Mouse (Mus musculus): ENCODE measurements around the gene Fadd. TPM values are rescaled to one million over a fixed set of nuclear protein-coding genes. Genes with fewer than 3 reads are reported as not detected.

Gene Fadd
- polyA plus RNA-seq, 1 experiment from 2014 or later: 11.8 TPM

DNA sequence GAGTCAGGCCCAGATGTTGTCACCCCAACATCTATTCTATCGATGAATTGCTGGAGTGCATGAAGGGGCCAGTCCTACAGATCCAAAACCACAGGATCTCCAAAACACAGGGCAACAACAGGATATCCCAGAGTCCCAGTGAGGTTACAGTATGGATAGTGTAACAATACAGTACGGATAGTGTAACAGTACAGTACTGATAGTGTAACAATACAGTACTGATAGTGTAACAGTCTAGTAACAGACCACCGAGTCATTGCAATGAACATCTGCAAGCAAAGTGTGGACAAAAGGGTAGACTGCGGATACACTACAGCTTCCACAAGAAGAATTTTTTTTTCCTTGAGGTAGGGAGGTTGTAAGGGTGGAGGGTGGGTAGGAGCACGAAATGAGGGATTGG lies 40.9 kb downstream of the Fadd start:
- H3K27ac ChIP-seq: no peak overlapping the region
- WGBS: 75% methylated on average over 5 of the region's 5 CpGs
- DNase-seq (ENCODE audit: low spot score): no peak
- H3K36me3 ChIP-seq: peaks cover 7% of the 10 kb centered on the region
- H3K9me3 ChIP-seq: no peaks in the 10 kb centered on the region
- no peak overlapping the region for H3K4me3 ChIP-seq
- no peaks in the 10 kb centered on the region for H3K27me3 ChIP-seq (ENCODE audit: insufficient read depth, poor library complexity, severe bottlenecking)
- H3K4me1 ChIP-seq: peaks cover 38% of the 10 kb centered on the region

DNA sequence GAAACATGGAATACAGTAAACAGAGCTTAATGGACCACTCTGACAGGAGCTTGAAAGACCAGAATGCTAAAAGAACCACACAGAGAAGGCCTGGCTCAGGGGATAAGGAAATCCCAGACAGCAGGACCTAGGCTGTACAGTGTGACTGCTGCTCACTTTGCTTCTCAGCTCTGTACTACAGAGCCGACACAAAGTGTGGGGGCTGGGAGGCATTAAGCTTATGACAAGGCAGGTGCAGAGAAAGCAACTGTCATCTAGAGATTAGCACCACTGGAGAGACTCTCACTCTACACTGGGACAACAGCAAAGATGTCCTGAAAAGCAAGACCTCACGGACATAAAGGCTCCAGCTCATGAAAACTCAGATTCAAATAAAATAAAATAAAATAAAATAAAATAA lies 43.1 kb downstream of the Fadd start:
- WGBS: 53% methylated on average over 2 of the region's 2 CpGs
- Histone ChIP-seq H3K9me3 (no peaks in the 10 kb centered on the region), H3K4me1 (peaks cover 46% of the 10 kb centered on the region), H3K4me3 (no peak overlapping the region), H3K27me3 (ENCODE audit: insufficient read depth, poor library complexity, severe bottlenecking) (no peaks in the 10 kb centered on the region), H3K27ac (0 out of 2 replicates have a peak overlapping the region, but pooled peaks have one; percentile 8), H3K36me3 (no peaks in the 10 kb centered on the region)
- DNase-seq (ENCODE audit: low spot score): no peak

GRCm38 (mm10) chr7:144538030-144538644 lies 44.1 kb downstream of the Fadd start:
- WGBS: 94% methylated on average over 4 of the region's 4 CpGs
- no peak for DNase-seq (ENCODE audit: low spot score)
- Histone ChIP-seq H3K4me3 (no peak overlapping the region), H3K36me3 (no peaks in the 10 kb centered on the region), H3K9me3 (no peaks in the 10 kb centered on the region), H3K27me3 (ENCODE audit: insufficient read depth, poor library complexity, severe bottlenecking) (no peaks in the 10 kb centered on the region), H3K4me1 (peaks cover 46% of the 10 kb centered on the region), H3K27ac (no peak overlapping the region)

GRCm38 (mm10) chr7:144536367-144536766 lies 45.9 kb downstream of the Fadd start:
- Histone ChIP-seq H3K9me3 (no peaks in the 10 kb centered on the region), H3K4me3 (no peak overlapping the region), H3K36me3 (no peaks in the 10 kb centered on the region), H3K4me1 (peaks cover 57% of the 10 kb centered on the region), H3K27ac (no peak overlapping the region), H3K27me3 (ENCODE audit: insufficient read depth, poor library complexity, severe bottlenecking) (no peaks in the 10 kb centered on the region)
- WGBS: 83% methylated on average over 3 of the region's 3 CpGs
- no peak for DNase-seq (ENCODE audit: low spot score)

GRCm38 (mm10) chr7:144534773-144535172 lies 47.5 kb downstream of the Fadd start:
- H3K27me3 ChIP-seq (ENCODE audit: insufficient read depth, poor library complexity, severe bottlenecking): no peaks in the 10 kb centered on the region
- peaks cover 61% of the 10 kb centered on the region for H3K4me1 ChIP-seq
- no peaks in the 10 kb centered on the region for H3K36me3 ChIP-seq
- no peak overlapping the region for H3K4me3 ChIP-seq
- WGBS: 72% methylated on average over 3 of the region's 3 CpGs
- no peaks in the 10 kb centered on the region for H3K9me3 ChIP-seq
- DNase-seq (ENCODE audit: low spot score): no peak
- no peak overlapping the region for H3K27ac ChIP-seq

DNA sequence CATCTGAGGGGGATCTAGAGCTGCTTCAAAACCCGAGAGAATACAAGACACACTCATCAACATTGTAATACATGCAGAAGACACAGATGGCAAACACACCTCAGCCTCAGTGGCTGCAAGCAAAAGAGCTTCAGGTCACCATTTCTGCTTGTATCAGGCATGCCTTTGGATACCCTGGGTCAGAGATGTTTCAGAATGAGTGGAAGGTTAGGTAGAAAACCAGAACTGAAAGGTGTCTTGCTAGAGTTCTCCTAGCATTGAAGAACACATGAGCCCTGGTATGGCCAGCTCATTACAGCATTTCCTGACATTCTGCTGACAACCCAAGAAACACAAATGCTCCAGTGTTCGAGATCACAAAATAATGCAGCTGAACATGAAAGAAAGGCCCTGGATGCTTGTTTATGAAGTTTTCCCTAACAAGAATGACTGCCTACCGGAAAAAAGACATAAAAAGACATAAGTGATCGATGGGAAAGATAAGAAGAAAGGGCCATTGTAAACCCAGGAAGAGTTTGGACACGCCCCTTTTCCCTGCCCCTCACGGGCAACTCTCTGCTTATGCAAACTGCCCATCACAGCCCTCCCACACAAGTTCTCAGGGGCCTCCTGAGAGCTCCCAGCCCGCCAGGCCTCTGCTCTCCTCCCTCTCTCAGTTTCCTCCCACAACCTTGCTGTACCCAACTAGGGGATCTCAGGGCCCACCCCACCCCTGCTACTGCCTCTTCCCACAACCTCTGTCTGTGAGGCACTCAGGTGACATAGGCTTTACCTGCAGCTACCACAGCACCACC lies 50.5 kb downstream of the Fadd start:
- WGBS: 49% methylated on average over 7 of the region's 7 CpGs
- H3K27ac ChIP-seq: no peak overlapping the region
- H3K9me3 ChIP-seq: no peaks in the 10 kb centered on the region
- no peak overlapping the region for H3K4me3 ChIP-seq
- H3K36me3 ChIP-seq: no peaks in the 10 kb centered on the region
- peaks cover 55% of the 10 kb centered on the region for H3K4me1 ChIP-seq
- no peak for DNase-seq (ENCODE audit: low spot score)
- H3K27me3 ChIP-seq (ENCODE audit: insufficient read depth, poor library complexity, severe bottlenecking): no peaks in the 10 kb centered on the region

DNA sequence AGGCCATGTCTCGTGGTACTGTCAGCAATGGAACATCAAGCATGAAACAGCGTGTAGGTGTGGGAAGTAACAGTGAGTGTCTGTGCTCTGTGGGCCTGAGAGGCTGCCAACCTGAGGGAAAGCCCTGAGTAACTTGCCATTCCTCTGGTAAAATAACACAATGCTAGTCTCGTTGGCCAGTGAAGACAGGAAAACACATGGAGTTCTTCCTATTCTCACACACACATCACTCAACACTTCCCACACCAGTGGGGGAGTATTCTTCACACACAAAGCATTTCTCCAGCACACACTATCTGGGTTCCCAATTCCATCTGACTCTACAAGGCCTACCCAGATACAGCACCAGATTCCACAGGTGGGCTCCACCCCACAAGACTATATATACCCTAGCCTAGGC lies 52.4 kb downstream of the Fadd start:
- Histone ChIP-seq H3K4me1 (peaks cover 51% of the 10 kb centered on the region), H3K4me3 (no peak overlapping the region), H3K36me3 (no peaks in the 10 kb centered on the region), H3K9me3 (no peaks in the 10 kb centered on the region), H3K27ac (0 out of 2 replicates have a peak overlapping the region, but pooled peaks have one; percentile 2), H3K27me3 (ENCODE audit: insufficient read depth, poor library complexity, severe bottlenecking) (no peaks in the 10 kb centered on the region)
- 72% methylated on average over 3 of the region's 3 CpGs for WGBS
- no peak for DNase-seq (ENCODE audit: low spot score)

- H3K36me3 ChIP-seq: no peaks in the 10 kb centered on the region
- H3K4me3 ChIP-seq: no peak overlapping the region
- no peak for DNase-seq (ENCODE audit: low spot score)
- H3K27ac ChIP-seq: no peak overlapping the region
- no peaks in the 10 kb centered on the region for H3K9me3 ChIP-seq
- no peaks in the 10 kb centered on the region for H3K27me3 ChIP-seq (ENCODE audit: insufficient read depth, poor library complexity, severe bottlenecking)
- 68% methylated on average over 1 of the region's 1 CpGs for WGBS
- H3K4me1 ChIP-seq: peaks cover 60% of the 10 kb centered on the region
Observed at GRCm38 (mm10) chr7:144527723-144528221, 54.5 kb downstream of the Fadd start.

Other genes starting within 250 kb of the Fadd start
- 168 and 174 TPM in 2 replicates for gene Cttn, start 111.5 kb downstream of the Fadd start, polyA plus RNA-seq (2016; fragmentation: Nextera tagmentation; extraction: Ambion mirVana)
- gene Ppfia1, start 28.7 kb downstream of the Fadd start, polyA plus RNA-seq (2016; fragmentation: Nextera tagmentation; extraction: Ambion mirVana): 29.9 and 36.0 TPM in 2 replicates
- gene Ano1, start 169.5 kb upstream of the Fadd start, polyA plus RNA-seq (2016; fragmentation: Nextera tagmentation; extraction: Ambion mirVana): 18.1 and 18.3 TPM in 2 replicates

Data from heart, embryonic 10.5 days (tissue).